Mouse (Mus musculus): Measurements from ENCODE around the gene Zbtb16.

Gene Zbtb16

GRCm38 (mm10) chr9:48740732-48741255, 95.2 kb downstream of the Zbtb16 start:
- Histone ChIP-seq H3K27me3 (ENCODE audit: insufficient read depth, low read length) (peaks cover 13% of the 10 kb centered on the region), H3K4me3 (replicated peaks; ENCODE audit: low read length) (no peak overlapping the region), H3K9me3 (ENCODE audit: low read length) (no peaks in the 10 kb centered on the region)

GRCm38 (mm10) chr9:48740098-48740505, 95.9 kb downstream of the Zbtb16 start:
- H3K4me1 ChIP-seq (replicated peaks; ENCODE audit: low read depth, low read length), result no peaks in the 10 kb centered on the region
- peaks cover 13% of the 10 kb centered on the region for H3K27me3 ChIP-seq (ENCODE audit: insufficient read depth, low read length)
- H3K36me3 ChIP-seq (ENCODE audit: insufficient read depth, low read length), result no peaks in the 10 kb centered on the region
- TF ChIP-seq CTCF (conservative IDR thresholded peaks at IDR 0.05; ENCODE audit: low read length), result no peak
- no peak for TF ChIP-seq POU5F1 (IDR thresholded peaks at IDR 0.05; ENCODE audit: borderline replicate concordance, low read length)
- no peak for TF ChIP-seq NANOG (IDR thresholded peaks at IDR 0.05; ENCODE audit: borderline replicate concordance, low read length)
- no peak overlapping the region for H3K4me3 ChIP-seq (replicated peaks; ENCODE audit: low read length)
- H3K9me3 ChIP-seq (ENCODE audit: low read length), result no peaks in the 10 kb centered on the region

More at GRCm38 (mm10) chr9:48740732-48741255, 95.2 kb downstream of the Zbtb16 start:
- Histone ChIP-seq H3K4me1 (replicated peaks; ENCODE audit: low read depth, low read length) (no peaks in the 10 kb centered on the region), H3K36me3 (ENCODE audit: insufficient read depth, low read length) (no peaks in the 10 kb centered on the region)
- no peak for TF ChIP-seq NANOG (IDR thresholded peaks at IDR 0.05; ENCODE audit: borderline replicate concordance, low read length)
- no peak for TF ChIP-seq CTCF (conservative IDR thresholded peaks at IDR 0.05; ENCODE audit: low read length)
- TF ChIP-seq POU5F1 (IDR thresholded peaks at IDR 0.05; ENCODE audit: borderline replicate concordance, low read length), result no peak

- no peaks in the 10 kb centered on the region for H3K4me1 ChIP-seq (replicated peaks; ENCODE audit: low read depth, low read length)
- H3K4me3 ChIP-seq (replicated peaks; ENCODE audit: low read length), result no peak overlapping the region
- H3K36me3 ChIP-seq (ENCODE audit: insufficient read depth, low read length), result no peaks in the 10 kb centered on the region
- peaks cover 13% of the 10 kb centered on the region for H3K27me3 ChIP-seq (ENCODE audit: insufficient read depth, low read length)
- TF ChIP-seq CTCF (conservative IDR thresholded peaks at IDR 0.05; ENCODE audit: low read length) (no peak), POU5F1 (IDR thresholded peaks at IDR 0.05; ENCODE audit: borderline replicate concordance, low read length) (no peak), NANOG (IDR thresholded peaks at IDR 0.05; ENCODE audit: borderline replicate concordance, low read length) (no peak)
- no peaks in the 10 kb centered on the region for H3K9me3 ChIP-seq (ENCODE audit: low read length)
Observed at GRCm38 (mm10) chr9:48738795-48739476, 97.1 kb downstream of the Zbtb16 start.

- H3K9me3 ChIP-seq (ENCODE audit: low read length), result no peaks in the 10 kb centered on the region
- H3K36me3 ChIP-seq (ENCODE audit: insufficient read depth, low read length), result no peaks in the 10 kb centered on the region
- H3K4me3 ChIP-seq (replicated peaks; ENCODE audit: low read length), result no peak overlapping the region
- TF ChIP-seq POU5F1 (IDR thresholded peaks at IDR 0.05; ENCODE audit: borderline replicate concordance, low read length), result no peak
- no peak for TF ChIP-seq NANOG (IDR thresholded peaks at IDR 0.05; ENCODE audit: borderline replicate concordance, low read length)
- TF ChIP-seq CTCF (conservative IDR thresholded peaks at IDR 0.05; ENCODE audit: low read length), result no peak
- H3K4me1 ChIP-seq (replicated peaks; ENCODE audit: low read depth, low read length), result no peaks in the 10 kb centered on the region
- H3K27me3 ChIP-seq (ENCODE audit: insufficient read depth, low read length), result peaks cover 13% of the 10 kb centered on the region
Observed at GRCm38 (mm10) chr9:48737911-48738310, 98.1 kb downstream of the Zbtb16 start.

GRCm38 (mm10) chr9:48737210-48737850, 98.7 kb downstream of the Zbtb16 start:
- TF ChIP-seq NANOG (IDR thresholded peaks at IDR 0.05; ENCODE audit: borderline replicate concordance, low read length) (no peak), CTCF (conservative IDR thresholded peaks at IDR 0.05; ENCODE audit: low read length) (no peak), POU5F1 (IDR thresholded peaks at IDR 0.05; ENCODE audit: borderline replicate concordance, low read length) (no peak)
- Histone ChIP-seq H3K27me3 (ENCODE audit: insufficient read depth, low read length) (peaks cover 13% of the 10 kb centered on the region), H3K9me3 (ENCODE audit: low read length) (no peaks in the 10 kb centered on the region), H3K4me1 (replicated peaks; ENCODE audit: low read depth, low read length) (no peaks in the 10 kb centered on the region), H3K4me3 (replicated peaks; ENCODE audit: low read length) (no peak overlapping the region), H3K36me3 (ENCODE audit: insufficient read depth, low read length) (no peaks in the 10 kb centered on the region)

- H3K4me1 ChIP-seq (replicated peaks; ENCODE audit: low read depth, low read length), result no peaks in the 10 kb centered on the region
- TF ChIP-seq CTCF (conservative IDR thresholded peaks at IDR 0.05; ENCODE audit: low read length), result no peak
- H3K36me3 ChIP-seq (ENCODE audit: insufficient read depth, low read length), result no peaks in the 10 kb centered on the region
Observed at GRCm38 (mm10) chr9:48736361-48737209, 99.4 kb downstream of the Zbtb16 start.

GRCm38 (mm10) chr9:48735466-48736312, 100.3 kb downstream of the Zbtb16 start:
- H3K4me1 ChIP-seq (replicated peaks; ENCODE audit: low read depth, low read length), result no peaks in the 10 kb centered on the region
- H3K4me3 ChIP-seq (replicated peaks; ENCODE audit: low read length), result no peak overlapping the region
- H3K9me3 ChIP-seq (ENCODE audit: low read length), result no peaks in the 10 kb centered on the region
- H3K36me3 ChIP-seq (ENCODE audit: insufficient read depth, low read length), result no peaks in the 10 kb centered on the region
- TF ChIP-seq POU5F1 (IDR thresholded peaks at IDR 0.05; ENCODE audit: borderline replicate concordance, low read length) (no peak), CTCF (conservative IDR thresholded peaks at IDR 0.05; ENCODE audit: low read length) (no peak), NANOG (IDR thresholded peaks at IDR 0.05; ENCODE audit: borderline replicate concordance, low read length) (no peak)
- peaks cover 13% of the 10 kb centered on the region for H3K27me3 ChIP-seq (ENCODE audit: insufficient read depth, low read length)

More at GRCm38 (mm10) chr9:48736361-48737209, 99.4 kb downstream of the Zbtb16 start:
- Histone ChIP-seq H3K9me3 (ENCODE audit: low read length) (no peaks in the 10 kb centered on the region), H3K4me3 (replicated peaks; ENCODE audit: low read length) (no peak overlapping the region), H3K27me3 (ENCODE audit: insufficient read depth, low read length) (peaks cover 13% of the 10 kb centered on the region)
